Mouse (Mus musculus) forebrain, embryonic 10.5 days (tissue): ENCODE measurements at regions not wholly inside any gene's neighbourhood (a gene's known extent, or its start where the extent isn't known, plus 50 kb on each side); places are given as distances from the start of the nearest gene placed in this dataset.

ENCODE experiments used
- DNase-seq: peaks from one replicate; pipeline ENCODE4 v3.0.0-alpha.2; 2017; ENCODE audit warnings: low spot score; ENCODE audit errors: extremely low spot score
- H3K27ac ChIP-seq: fragments of 300-500 bp; sonication (generic); 2 replicates; pipeline ENCODE4 v1.5.1; 2016; ENCODE audit warnings: mild to moderate bottlenecking
- H3K27me3 ChIP-seq: fragments of 300-500 bp; sonication (generic); 2 replicates; pipeline ENCODE4 v1.6.1; 2016; ENCODE audit warnings: mild to moderate bottlenecking; ENCODE audit not compliant: poor library complexity, severe bottlenecking
- H3K36me3 ChIP-seq: fragments of 300-500 bp; sonication (generic); replicated peaks from 2 replicates; pipeline ENCODE4 v1.6.1; 2016; ENCODE audit warnings: mild to moderate bottlenecking, moderate library complexity
- H3K4me1 ChIP-seq: fragments of 300-500 bp; sonication (generic); 2 replicates; pipeline ENCODE4 v1.6.1; 2016
- H3K4me3 ChIP-seq: fragments of 300-500 bp; sonication (generic); 2 replicates; pipeline ENCODE4 v1.5.1; 2016; ENCODE audit warnings: mild to moderate bottlenecking, moderate library complexity
- H3K9me3 ChIP-seq: fragments of 300-500 bp; sonication (generic); 2 replicates; pipeline ENCODE4 v1.6.1; 2016; ENCODE audit warnings: mild to moderate bottlenecking, moderate library complexity
- WGBS: fragments of 180-500 bp; shearing (Covaris S2); methylation state at CpG from one replicate; pipeline ENCODE4 v1.1.7; 2016; 5-methylcytosine and 5-hydroxymethylcytosine counted together

GRCm38 (mm10) chr4:152767372-152767771, 289.7 kb upstream of the Kcnab2 start:
- no peak for DNase-seq
- 0 out of 2 replicates have a peak, but pooled peaks cover 6% of the 10 kb centered on the region for H3K4me1 ChIP-seq
- H3K36me3 ChIP-seq, result no peaks in the 10 kb centered on the region
- H3K27me3 ChIP-seq, result no peaks in the 10 kb centered on the region
- H3K9me3 ChIP-seq, result peaks cover 18% of the 10 kb centered on the region
- no peak overlapping the region for H3K27ac ChIP-seq
- 81% methylated on average over 5 of the region's 5 CpGs for WGBS
- no peak overlapping the region for H3K4me3 ChIP-seq

GRCm38 (mm10) chr4:152763116-152763515, 285.4 kb upstream of the Kcnab2 start:
- Histone ChIP-seq H3K9me3 (peaks cover 14% of the 10 kb centered on the region), H3K27me3 (no peaks in the 10 kb centered on the region), H3K4me3 (no peak overlapping the region), H3K27ac (no peak overlapping the region), H3K4me1 (0 out of 2 replicates have a peak, but pooled peaks cover 6% of the 10 kb centered on the region), H3K36me3 (no peaks in the 10 kb centered on the region)
- no peak for DNase-seq
- WGBS, result 71% methylated on average over 6 of the region's 6 CpGs

GRCm38 (mm10) chr4:152762576-152762975, 284.9 kb upstream of the Kcnab2 start:
- DNase-seq, result no peak
- H3K36me3 ChIP-seq, result no peaks in the 10 kb centered on the region
- WGBS, result 86% methylated on average over 4 of the region's 4 CpGs
- no peak overlapping the region for H3K4me3 ChIP-seq
- 0 out of 2 replicates have a peak, but pooled peaks cover 6% of the 10 kb centered on the region for H3K4me1 ChIP-seq
- peaks cover 14% of the 10 kb centered on the region for H3K9me3 ChIP-seq
- H3K27ac ChIP-seq, result no peak overlapping the region
- no peaks in the 10 kb centered on the region for H3K27me3 ChIP-seq

- no peaks in the 10 kb centered on the region for H3K27me3 ChIP-seq
- no peak for DNase-seq
- WGBS, result 96% methylated on average over 5 of the region's 5 CpGs
Observed at GRCm38 (mm10) chr4:152757191-152757590, 279.5 kb upstream of the Kcnab2 start.

GRCm38 (mm10) chr4:152756535-152756934, 278.9 kb upstream of the Kcnab2 start:
- H3K4me3 ChIP-seq, result no peak overlapping the region
- no peaks in the 10 kb centered on the region for H3K36me3 ChIP-seq
- H3K27me3 ChIP-seq, result no peaks in the 10 kb centered on the region
- 91% methylated on average over 10 of the region's 10 CpGs for WGBS
- H3K4me1 ChIP-seq, result no peaks in the 10 kb centered on the region
- no peak for DNase-seq
- H3K9me3 ChIP-seq, result 0 out of 2 replicates have a peak, but pooled peaks cover 7% of the 10 kb centered on the region
- H3K27ac ChIP-seq, result no peak overlapping the region

More at GRCm38 (mm10) chr4:152757191-152757590, 279.5 kb upstream of the Kcnab2 start:
- no peaks in the 10 kb centered on the region for H3K4me1 ChIP-seq
- no peaks in the 10 kb centered on the region for H3K36me3 ChIP-seq
- H3K9me3 ChIP-seq, result 0 out of 2 replicates have a peak, but pooled peaks cover under 1% of the 10 kb centered on the region
- no peak overlapping the region for H3K27ac ChIP-seq
- H3K4me3 ChIP-seq, result no peak overlapping the region

GRCm38 (mm10) chr4:152755756-152756155, 278.1 kb upstream of the Kcnab2 start:
- Histone ChIP-seq H3K27me3 (no peaks in the 10 kb centered on the region), H3K9me3 (0 out of 2 replicates have a peak, but pooled peaks cover 7% of the 10 kb centered on the region), H3K36me3 (no peaks in the 10 kb centered on the region), H3K4me3 (no peak overlapping the region), H3K4me1 (no peaks in the 10 kb centered on the region), H3K27ac (no peak overlapping the region)
- WGBS, result 89% methylated on average over 8 of the region's 8 CpGs
- no peak for DNase-seq

- H3K36me3 ChIP-seq, result no peaks in the 10 kb centered on the region
- peaks cover 5% of the 10 kb centered on the region; the same call in 1 of the 2 replicates for H3K9me3 ChIP-seq
- peaks cover 9% of the 10 kb centered on the region for H3K27me3 ChIP-seq
- no peak overlapping the region for H3K4me3 ChIP-seq
- WGBS, result 26% methylated on average over 11 of the region's 11 CpGs
- peaks cover 18% of the 10 kb centered on the region for H3K4me1 ChIP-seq
- 0 out of 2 replicates have a peak overlapping the region, but pooled peaks have one; percentile 12 for H3K27ac ChIP-seq
- no peak for DNase-seq
Observed at GRCm38 (mm10) chr4:152744366-152744765, 266.7 kb upstream of the Kcnab2 start.

- peaks cover 20% of the 10 kb centered on the region for H3K4me1 ChIP-seq
- WGBS, result 94% methylated on average over 2 of the region's 2 CpGs
- H3K27ac ChIP-seq, result no peak overlapping the region
- H3K36me3 ChIP-seq, result no peaks in the 10 kb centered on the region
- H3K27me3 ChIP-seq, result no peaks in the 10 kb centered on the region
- no peak for DNase-seq
- no peak overlapping the region for H3K4me3 ChIP-seq
- H3K9me3 ChIP-seq, result peaks cover 3% of the 10 kb centered on the region; the same call in 1 of the 2 replicates
Observed at GRCm38 (mm10) chr4:152733017-152733416, 255.3 kb upstream of the Kcnab2 start.

- peaks cover 3% of the 10 kb centered on the region; the same call in 1 of the 2 replicates for H3K9me3 ChIP-seq
- WGBS, result 76% methylated on average over 10 of the region's 10 CpGs
- H3K27me3 ChIP-seq, result no peaks in the 10 kb centered on the region
- H3K36me3 ChIP-seq, result no peaks in the 10 kb centered on the region
- no peak overlapping the region for H3K27ac ChIP-seq
- no peak overlapping the region for H3K4me3 ChIP-seq
- peaks cover 17% of the 10 kb centered on the region for H3K4me1 ChIP-seq
- no peak for DNase-seq
Observed at GRCm38 (mm10) chr4:152731988-152732387, 254.3 kb upstream of the Kcnab2 start.

GRCm38 (mm10) chr4:152731082-152731720, 253.5 kb upstream of the Kcnab2 start:
- 66% methylated on average over 10 of the region's 10 CpGs for WGBS
- Histone ChIP-seq H3K9me3 (peaks cover 3% of the 10 kb centered on the region; the same call in 1 of the 2 replicates), H3K4me3 (no peak overlapping the region), H3K36me3 (no peaks in the 10 kb centered on the region), H3K27me3 (no peaks in the 10 kb centered on the region), H3K4me1 (peaks cover 19% of the 10 kb centered on the region), H3K27ac (no peak overlapping the region)
- no peak for DNase-seq

GRCm38 (mm10) chr4:152729421-152729820, 251.8 kb upstream of the Kcnab2 start:
- no peak overlapping the region for H3K27ac ChIP-seq
- WGBS, result 88% methylated on average over 6 of the region's 6 CpGs
- no peak overlapping the region for H3K4me3 ChIP-seq
- DNase-seq, result no peak
- H3K27me3 ChIP-seq, result no peaks in the 10 kb centered on the region
- H3K4me1 ChIP-seq, result peaks cover 37% of the 10 kb centered on the region
- H3K36me3 ChIP-seq, result no peaks in the 10 kb centered on the region
- peaks cover 3% of the 10 kb centered on the region; the same call in 1 of the 2 replicates for H3K9me3 ChIP-seq

GRCm38 (mm10) chr4:152725881-152726280, 248.2 kb upstream of the Kcnab2 start:
- Histone ChIP-seq H3K36me3 (no peaks in the 10 kb centered on the region), H3K9me3 (no peaks in the 10 kb centered on the region), H3K27ac (peak overlapping the region; percentile 48; the same call in 1 of the 2 replicates), H3K4me1 (peaks cover 32% of the 10 kb centered on the region), H3K27me3 (no peaks in the 10 kb centered on the region), H3K4me3 (no peak overlapping the region)
- 46% methylated on average over 5 of the region's 5 CpGs for WGBS
- DNase-seq, result no peak

GRCm38 (mm10) chr4:152725423-152725822, 247.8 kb upstream of the Kcnab2 start:
- H3K27ac ChIP-seq, result peak overlapping the region; percentile 48; the same call in 1 of the 2 replicates
- no peak overlapping the region for H3K4me3 ChIP-seq
- 56% methylated on average over 6 of the region's 6 CpGs for WGBS
- H3K36me3 ChIP-seq, result no peaks in the 10 kb centered on the region
- no peaks in the 10 kb centered on the region for H3K27me3 ChIP-seq
- no peak for DNase-seq
- no peaks in the 10 kb centered on the region for H3K9me3 ChIP-seq
- peaks cover 32% of the 10 kb centered on the region for H3K4me1 ChIP-seq
